Mouse (Mus musculus): Measurements from ENCODE around the gene Atp12a. TPM values are rescaled to one million over a fixed set of nuclear protein-coding genes. Genes with fewer than 3 reads are reported as not detected.
A peak's percentile ranks its signal among the peaks of the same experiment; 100 is the strongest.

Gene Atp12a
- polyA plus RNA-seq, 1 experiment = 0.01 TPM

DNA sequence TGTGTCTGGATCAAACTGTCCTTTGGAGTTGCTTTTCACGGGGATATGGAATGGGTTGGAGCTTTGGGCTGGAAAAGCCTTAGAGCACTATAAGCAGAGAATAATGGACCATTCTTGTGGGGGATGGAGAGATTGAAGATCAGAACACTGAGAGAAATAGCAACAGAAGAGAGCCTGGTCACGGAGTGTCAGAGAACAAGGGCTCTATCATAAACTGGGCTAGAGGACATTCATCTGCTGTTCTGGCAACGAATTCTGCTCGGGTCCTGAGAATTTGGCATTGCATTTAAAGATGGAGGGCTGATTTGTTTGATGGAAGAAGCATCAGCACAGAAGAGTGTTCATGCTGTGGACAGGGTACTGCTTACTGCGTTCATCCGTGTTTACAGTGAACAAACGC, 6.4 kb upstream of the Atp12a start:
- Histone ChIP-seq H3K4me3 (ENCODE audit: insufficient read depth, poor library complexity, severe bottlenecking) (no peak overlapping the region), H3K79me3 (ENCODE audit: low read depth) (no peaks in the 10 kb centered on the region), H3K36me3 (ENCODE audit: control insufficient read depth, insufficient read depth) (no peaks in the 10 kb centered on the region), H3K27me3 (ENCODE audit: control insufficient read depth, insufficient read depth, insufficient read length) (peaks cover 26% of the 10 kb centered on the region), H3ac (ENCODE audit: control insufficient read depth, insufficient read length, low read depth) (no peak overlapping the region), H3K79me2 (ENCODE audit: control insufficient read depth, insufficient read depth) (no peaks in the 10 kb centered on the region)
- TF ChIP-seq MYOD1 (IDR thresholded peaks at IDR 0.05; ENCODE audit: control insufficient read depth, insufficient read length, low read depth) (no peak), MAX (IDR thresholded peaks at IDR 0.05) (no peak), MYOG (IDR thresholded peaks at IDR 0.05; ENCODE audit: control insufficient read depth, extremely low read depth, insufficient read length) (no peak), CTCF (IDR thresholded peaks at IDR 0.05; ENCODE audit: control insufficient read depth, insufficient read depth, insufficient read length) (no peak), FOSL1 (IDR thresholded peaks at IDR 0.05; ENCODE audit: insufficient read depth, low read length, poor library complexity, severe bottlenecking) (no peak), CEBPB (IDR thresholded peaks at IDR 0.05; ENCODE audit: low read depth) (no peak), USF1 (IDR thresholded peaks at IDR 0.05; ENCODE audit: low read depth) (no peak)

DNA sequence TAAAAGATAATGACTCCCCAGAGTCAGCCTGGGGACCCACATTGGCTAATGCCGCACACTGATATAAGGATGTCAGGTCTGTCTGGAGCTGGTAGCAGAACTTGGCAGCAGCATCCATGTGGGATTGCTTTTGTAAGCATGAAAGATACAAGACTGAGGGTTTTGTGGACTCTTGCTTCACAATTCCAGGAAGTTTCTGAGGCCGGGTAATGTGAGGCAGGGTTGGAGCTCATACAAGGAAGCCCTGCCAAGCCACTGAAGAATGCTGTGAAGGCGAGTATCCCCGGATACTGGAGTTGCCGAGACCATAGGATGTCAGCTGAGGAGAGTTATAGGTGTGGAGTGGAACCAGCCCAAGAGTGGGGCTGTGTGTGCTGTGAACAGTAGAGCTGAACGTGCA, 5.7 kb upstream of the Atp12a start:
- Histone ChIP-seq H3K79me2 (ENCODE audit: control insufficient read depth, insufficient read depth) (no peaks in the 10 kb centered on the region), H3K36me3 (ENCODE audit: control insufficient read depth, insufficient read depth) (no peaks in the 10 kb centered on the region), H3K27me3 (ENCODE audit: control insufficient read depth, insufficient read depth, insufficient read length) (peaks cover 27% of the 10 kb centered on the region), H3K79me3 (ENCODE audit: low read depth) (no peaks in the 10 kb centered on the region), H3ac (ENCODE audit: control insufficient read depth, insufficient read length, low read depth) (no peak overlapping the region), H3K4me3 (ENCODE audit: insufficient read depth, poor library complexity, severe bottlenecking) (no peak overlapping the region)
- no peak for TF ChIP-seq CEBPB (IDR thresholded peaks at IDR 0.05; ENCODE audit: low read depth)
- no peak for TF ChIP-seq FOSL1 (IDR thresholded peaks at IDR 0.05; ENCODE audit: insufficient read depth, low read length, poor library complexity, severe bottlenecking)
- no peak for TF ChIP-seq MYOD1 (IDR thresholded peaks at IDR 0.05; ENCODE audit: control insufficient read depth, insufficient read length, low read depth)
- TF ChIP-seq MYOG (IDR thresholded peaks at IDR 0.05; ENCODE audit: control insufficient read depth, extremely low read depth, insufficient read length) = no peak
- TF ChIP-seq CTCF (IDR thresholded peaks at IDR 0.05; ENCODE audit: control insufficient read depth, insufficient read depth, insufficient read length) = no peak
- no peak for TF ChIP-seq MAX (IDR thresholded peaks at IDR 0.05)
- no peak for TF ChIP-seq USF1 (IDR thresholded peaks at IDR 0.05; ENCODE audit: low read depth)

DNA sequence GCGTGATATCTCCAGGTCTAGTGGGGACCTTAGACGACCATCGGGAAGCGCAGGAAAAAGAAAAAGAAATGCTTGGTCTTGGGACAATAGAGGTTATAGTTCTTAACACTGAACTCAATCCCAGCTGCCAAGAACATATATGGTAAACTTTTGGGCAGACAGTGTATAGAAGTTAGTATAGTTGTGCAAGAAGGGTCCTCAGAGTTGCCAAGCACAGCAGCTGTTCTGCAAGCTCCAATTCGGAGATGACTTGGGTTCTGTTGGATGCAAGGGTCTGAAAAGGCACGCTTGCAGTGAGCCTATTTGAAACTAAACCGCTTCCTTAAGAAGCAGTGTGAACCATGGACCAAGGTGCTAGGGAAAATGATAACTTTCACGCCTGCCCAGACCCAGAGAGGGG, 424 bp downstream of the Atp12a start:
- Histone ChIP-seq H3K36me3 (ENCODE audit: control insufficient read depth, insufficient read depth) (no peaks in the 10 kb centered on the region), H3K79me2 (ENCODE audit: control insufficient read depth, insufficient read depth) (no peaks in the 10 kb centered on the region), H3K79me3 (ENCODE audit: low read depth) (no peaks in the 10 kb centered on the region), H3ac (ENCODE audit: control insufficient read depth, insufficient read length, low read depth) (no peak overlapping the region), H3K27me3 (ENCODE audit: control insufficient read depth, insufficient read depth, insufficient read length) (peaks cover 21% of the 10 kb centered on the region), H3K4me3 (ENCODE audit: insufficient read depth, poor library complexity, severe bottlenecking) (no peak overlapping the region)
- no peak for TF ChIP-seq CEBPB (IDR thresholded peaks at IDR 0.05; ENCODE audit: low read depth)
- no peak for TF ChIP-seq MYOG (IDR thresholded peaks at IDR 0.05; ENCODE audit: control insufficient read depth, extremely low read depth, insufficient read length)
- no peak for TF ChIP-seq CTCF (IDR thresholded peaks at IDR 0.05; ENCODE audit: control insufficient read depth, insufficient read depth, insufficient read length)

GRCm38 (mm10) chr14:56366712-56367111, 1.8 kb downstream of the Atp12a start:
- Histone ChIP-seq H3K79me3 (ENCODE audit: low read depth) (no peaks in the 10 kb centered on the region), H3K27me3 (ENCODE audit: control insufficient read depth, insufficient read depth, insufficient read length) (peaks cover 25% of the 10 kb centered on the region), H3K36me3 (ENCODE audit: control insufficient read depth, insufficient read depth) (no peaks in the 10 kb centered on the region), H3K79me2 (ENCODE audit: control insufficient read depth, insufficient read depth) (no peaks in the 10 kb centered on the region), H3K4me3 (ENCODE audit: insufficient read depth, poor library complexity, severe bottlenecking) (no peak overlapping the region), H3ac (ENCODE audit: control insufficient read depth, insufficient read length, low read depth) (no peak overlapping the region)
- TF ChIP-seq CTCF (IDR thresholded peaks at IDR 0.05; ENCODE audit: control insufficient read depth, insufficient read depth, insufficient read length) (no peak), CEBPB (IDR thresholded peaks at IDR 0.05; ENCODE audit: low read depth) (no peak), MYOD1 (IDR thresholded peaks at IDR 0.05; ENCODE audit: control insufficient read depth, insufficient read length, low read depth) (no peak), MAX (IDR thresholded peaks at IDR 0.05) (no peak), MYOG (IDR thresholded peaks at IDR 0.05; ENCODE audit: control insufficient read depth, extremely low read depth, insufficient read length) (no peak), FOSL1 (IDR thresholded peaks at IDR 0.05; ENCODE audit: insufficient read depth, low read length, poor library complexity, severe bottlenecking) (no peak), USF1 (IDR thresholded peaks at IDR 0.05; ENCODE audit: low read depth) (no peak)

DNA sequence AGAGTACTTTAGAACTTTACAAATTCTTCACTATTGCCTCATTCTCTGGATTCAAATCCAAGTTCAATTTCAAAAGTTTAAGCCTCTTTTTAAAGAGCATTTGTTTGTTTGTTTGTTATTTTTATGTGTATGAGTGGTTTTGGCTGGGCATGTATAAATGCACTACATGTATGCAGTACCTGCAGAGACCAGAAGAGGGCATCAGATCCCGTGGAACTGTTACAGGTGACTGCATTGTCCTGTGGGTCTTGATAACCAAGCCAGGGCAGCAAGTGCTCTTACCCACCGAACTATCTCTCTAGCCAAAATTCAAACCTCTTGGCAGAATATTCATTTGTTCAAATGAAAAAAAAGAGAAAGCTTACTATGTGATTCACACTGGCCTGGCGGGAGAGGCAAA, 4.0 kb downstream of the Atp12a start:
- Histone ChIP-seq H3K4me3 (ENCODE audit: insufficient read depth, poor library complexity, severe bottlenecking) (no peak overlapping the region), H3ac (ENCODE audit: control insufficient read depth, insufficient read length, low read depth) (no peak overlapping the region), H3K79me2 (ENCODE audit: control insufficient read depth, insufficient read depth) (no peaks in the 10 kb centered on the region), H3K79me3 (ENCODE audit: low read depth) (no peaks in the 10 kb centered on the region), H3K36me3 (ENCODE audit: control insufficient read depth, insufficient read depth) (no peaks in the 10 kb centered on the region), H3K27me3 (ENCODE audit: control insufficient read depth, insufficient read depth, insufficient read length) (peaks cover 27% of the 10 kb centered on the region)
- no peak for TF ChIP-seq CTCF (IDR thresholded peaks at IDR 0.05; ENCODE audit: control insufficient read depth, insufficient read depth, insufficient read length)
- TF ChIP-seq CEBPB (IDR thresholded peaks at IDR 0.05; ENCODE audit: low read depth) = no peak
- no peak for TF ChIP-seq MYOD1 (IDR thresholded peaks at IDR 0.05; ENCODE audit: control insufficient read depth, insufficient read length, low read depth)
- TF ChIP-seq MYOG (IDR thresholded peaks at IDR 0.05; ENCODE audit: control insufficient read depth, extremely low read depth, insufficient read length) = no peak

GRCm38 (mm10) chr14:56375731-56376130, 10.9 kb downstream of the Atp12a start:
- no peak overlapping the region for H3ac ChIP-seq (ENCODE audit: control insufficient read depth, insufficient read length, low read depth)
- TF ChIP-seq CEBPB (IDR thresholded peaks at IDR 0.05; ENCODE audit: low read depth) (peak; percentile 64), MYOG (IDR thresholded peaks at IDR 0.05; ENCODE audit: control insufficient read depth, extremely low read depth, insufficient read length) (no peak), MYOD1 (IDR thresholded peaks at IDR 0.05; ENCODE audit: control insufficient read depth, insufficient read length, low read depth) (no peak), USF1 (IDR thresholded peaks at IDR 0.05; ENCODE audit: low read depth) (no peak), FOSL1 (IDR thresholded peaks at IDR 0.05; ENCODE audit: insufficient read depth, low read length, poor library complexity, severe bottlenecking) (no peak), CTCF (IDR thresholded peaks at IDR 0.05; ENCODE audit: control insufficient read depth, insufficient read depth, insufficient read length) (peak; percentile 61), MAX (IDR thresholded peaks at IDR 0.05) (no peak)
- H3K36me3 ChIP-seq (ENCODE audit: control insufficient read depth, insufficient read depth) = no peaks in the 10 kb centered on the region
- peaks cover 10% of the 10 kb centered on the region for H3K27me3 ChIP-seq (ENCODE audit: control insufficient read depth, insufficient read depth, insufficient read length)
- no peaks in the 10 kb centered on the region for H3K79me2 ChIP-seq (ENCODE audit: control insufficient read depth, insufficient read depth)
- H3K4me3 ChIP-seq (ENCODE audit: insufficient read depth, poor library complexity, severe bottlenecking) = no peak overlapping the region
- no peaks in the 10 kb centered on the region for H3K79me3 ChIP-seq (ENCODE audit: low read depth)

Data from C2C12 (cell line).